Mouse (Mus musculus): ENCODE data around the gene Lum.

The Lum gene

DNA sequence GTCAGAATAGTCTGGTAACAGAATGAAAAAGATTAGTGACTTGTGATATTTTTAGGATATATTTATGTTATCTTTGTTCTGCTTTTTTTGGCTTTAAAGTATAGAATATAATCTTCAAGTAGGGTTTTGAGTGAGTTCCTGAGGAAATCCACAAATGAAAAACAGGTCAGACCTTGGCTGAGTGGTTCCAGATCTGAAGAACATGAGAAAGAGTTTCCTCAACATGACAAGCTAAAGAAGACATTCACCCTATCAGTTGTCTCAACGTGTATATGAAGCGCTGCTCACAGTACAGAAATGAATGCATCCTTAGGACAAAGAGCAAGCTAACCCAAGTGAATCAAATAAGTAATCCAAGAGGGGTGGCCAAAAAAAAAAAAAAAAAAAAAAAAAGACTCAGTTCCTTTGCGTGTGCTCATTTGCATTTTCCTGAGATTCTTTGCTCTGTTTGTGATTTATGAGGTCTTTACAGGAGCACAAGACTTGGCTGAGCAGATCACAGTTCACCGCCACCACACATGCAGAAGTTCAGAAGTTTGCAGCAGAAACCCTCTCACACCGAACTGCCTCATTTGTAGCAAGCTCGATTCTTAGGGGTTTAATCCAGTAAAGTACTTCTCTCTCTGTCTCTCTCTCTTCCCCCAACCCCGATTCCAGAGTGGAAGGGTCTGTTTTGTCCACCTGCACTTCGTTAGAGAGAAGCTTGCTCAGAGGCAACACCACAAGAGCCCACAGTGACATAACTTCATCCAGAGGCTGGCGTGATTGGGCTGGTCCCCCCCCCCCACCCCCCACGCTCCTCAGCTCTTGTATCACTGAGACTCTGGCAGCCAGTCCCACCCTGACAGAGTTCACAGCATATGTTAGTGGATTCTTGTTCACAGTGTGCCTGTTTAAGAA, at the start of gene Lum:
Gene Lum (plus strand): TSS at position 172 of the 900 bp plus-strand sequence.
- DNase-seq (ENCODE audit: low spot score in 2 of 2): no peak

DNA sequence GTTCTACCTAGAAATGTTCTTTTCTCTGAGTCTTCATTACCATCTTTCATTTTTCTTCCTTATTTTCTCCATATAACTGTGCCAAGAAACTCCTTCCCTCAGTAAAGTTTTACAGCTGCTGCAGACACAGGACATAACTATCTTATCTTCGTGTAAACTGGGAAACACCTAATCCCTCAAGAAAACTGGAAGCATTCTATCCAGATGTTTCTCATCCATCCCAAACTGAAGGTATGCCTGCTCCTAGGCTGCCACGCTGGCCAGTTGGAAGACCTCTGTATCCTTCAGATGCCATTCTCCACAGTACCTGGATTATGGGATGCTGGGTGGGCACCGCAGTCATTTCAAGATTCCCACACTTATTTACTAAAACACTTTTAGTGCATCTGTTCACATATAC, 41.6 kb upstream of the Lum start:
- DNase-seq (ENCODE audit: low spot score in 2 of 2): no peak

DNA sequence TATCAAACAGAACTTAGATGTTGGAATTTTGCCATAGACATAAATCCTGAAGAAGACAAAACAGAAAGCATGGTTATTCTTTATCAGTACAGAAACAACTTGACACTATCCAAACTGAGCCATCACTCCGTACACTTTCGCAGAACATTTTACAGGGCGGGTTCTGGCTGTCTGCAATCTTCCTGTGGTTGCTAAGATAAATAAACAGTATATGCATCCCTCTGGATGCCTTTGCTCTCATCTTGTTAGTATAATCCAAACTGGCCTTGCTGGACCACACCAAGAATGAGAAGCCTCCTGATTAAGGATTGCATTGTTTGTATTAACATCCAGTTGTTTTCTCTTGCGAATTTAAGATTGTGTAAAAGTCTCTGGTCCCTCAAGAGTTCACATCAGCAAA, 29.2 kb upstream of the Lum start:
- no peak for DNase-seq (ENCODE audit: low spot score in 2 of 2)

DNA sequence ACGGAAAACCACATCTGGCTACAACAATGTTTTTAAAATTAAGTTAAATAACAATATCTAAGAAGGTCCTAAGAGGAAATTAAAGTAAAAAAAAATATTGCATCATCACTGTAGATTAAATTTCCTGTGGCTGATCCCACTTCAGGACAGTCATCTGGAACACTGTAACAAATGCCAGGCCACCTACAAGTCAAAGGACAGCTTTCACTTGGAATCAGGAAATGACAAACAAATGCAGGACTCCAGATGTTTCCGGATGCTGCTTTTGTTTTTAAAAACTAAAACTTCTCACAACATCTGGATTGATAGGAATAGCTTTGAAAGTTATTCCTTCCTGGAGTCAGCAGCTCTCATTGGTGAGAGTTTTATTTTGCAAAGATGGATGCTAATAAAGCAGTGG, 28.0 kb upstream of the Lum start:
- DNase-seq (ENCODE audit: low spot score in 2 of 2): no peak

DNA sequence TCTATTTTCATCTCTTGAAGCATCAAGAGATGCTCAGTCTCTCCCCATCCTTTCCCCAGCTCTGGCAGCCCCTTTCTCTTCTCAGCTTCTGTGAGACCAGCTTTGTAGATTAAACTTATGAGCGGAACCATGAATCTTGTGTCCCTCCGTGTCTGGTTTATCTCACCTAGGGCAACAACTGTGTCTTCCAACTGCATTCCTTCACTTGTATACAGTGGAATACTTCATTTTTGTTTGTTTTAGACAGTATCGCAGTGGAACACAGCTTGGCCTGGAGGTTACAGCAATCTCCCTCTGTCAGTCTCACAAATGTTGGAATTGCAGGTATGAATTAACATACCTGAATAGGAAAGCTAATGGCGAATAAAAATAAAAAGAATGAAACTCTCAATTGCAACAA, 26.7 kb upstream of the Lum start:
- DNase-seq (ENCODE audit: low spot score in 2 of 2): no peak

DNA sequence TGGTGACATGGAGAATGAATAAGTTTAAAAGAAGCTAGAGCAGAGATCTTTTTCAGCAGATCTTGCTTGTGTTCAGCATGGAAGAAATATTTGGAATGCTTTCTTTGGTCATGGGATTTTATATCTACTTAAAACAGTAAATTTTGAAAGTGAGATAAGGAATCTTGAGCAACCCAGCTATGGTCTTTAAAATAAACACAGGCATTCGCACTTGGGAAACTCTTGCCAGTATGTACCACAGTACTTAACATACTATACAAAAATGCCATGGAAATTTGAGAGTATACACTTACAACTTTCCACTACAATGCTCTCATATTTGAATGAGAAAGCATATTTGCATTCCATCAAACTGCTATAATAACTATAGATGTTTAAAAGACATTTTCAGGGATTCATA, 17.2 kb upstream of the Lum start:
- DNase-seq (ENCODE audit: low spot score in 2 of 2): no peak

DNA sequence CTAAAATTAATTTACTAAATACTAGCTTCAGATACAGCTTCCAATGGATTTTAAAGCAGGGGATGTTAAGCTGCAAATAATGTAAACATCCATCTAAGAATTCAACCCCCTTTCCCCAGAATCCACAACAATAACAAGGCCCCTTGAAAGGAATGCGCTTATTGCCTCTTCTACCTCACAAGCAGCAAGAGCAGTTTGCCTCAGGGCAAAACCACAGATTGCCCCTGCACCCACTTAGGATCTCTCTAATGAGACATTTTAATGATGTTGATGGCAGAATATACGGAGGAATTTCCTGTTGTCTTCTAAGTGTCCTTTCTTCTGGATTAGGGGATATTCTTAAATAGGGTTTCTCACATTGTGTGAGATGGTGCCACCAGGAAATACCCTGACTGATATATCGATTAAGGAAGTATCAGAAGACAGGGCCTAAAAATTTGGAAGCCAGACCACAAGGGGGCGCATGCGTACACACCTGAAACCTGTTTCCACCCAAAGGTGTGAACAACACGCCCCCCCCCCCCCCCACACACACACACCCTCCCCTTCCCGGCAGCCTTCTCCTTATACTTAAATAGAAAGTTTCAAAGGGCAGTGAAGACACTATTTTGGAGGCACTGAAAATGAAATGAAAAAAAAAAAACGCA, 2.7 kb downstream of the Lum start:
- DNase-seq (ENCODE audit: low spot score in 2 of 2): no peak

DNA sequence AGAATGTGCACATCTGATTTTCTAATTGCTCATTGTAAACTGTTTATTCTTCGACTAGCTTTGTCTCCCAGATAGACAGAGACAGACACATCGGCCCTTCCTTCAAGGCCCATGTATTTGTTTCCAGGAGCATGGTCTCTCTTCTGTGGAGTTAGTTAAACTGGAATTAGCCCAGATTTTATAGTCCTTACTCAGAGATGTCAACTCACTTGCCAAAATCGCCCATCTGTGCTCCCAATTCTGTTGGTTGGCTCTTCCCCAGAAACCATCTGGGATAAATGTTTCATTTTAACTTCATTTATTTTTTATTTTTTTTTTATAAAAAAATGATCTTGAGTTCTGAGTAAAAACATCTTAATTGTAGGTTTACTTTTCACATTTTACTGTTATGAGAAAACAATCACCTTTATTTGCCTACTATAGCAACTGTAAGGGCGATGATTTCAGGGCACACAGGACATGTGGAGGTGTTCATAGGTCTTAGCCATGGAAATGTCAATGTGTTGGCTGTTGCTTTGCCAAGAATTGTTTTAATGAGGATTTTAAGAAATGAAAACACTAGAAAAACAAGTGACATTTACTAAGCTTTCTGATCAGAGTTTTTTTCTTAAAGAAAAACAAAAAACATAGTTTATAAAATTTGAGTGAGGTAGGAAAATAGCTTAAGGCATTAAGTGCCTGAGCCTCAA, 17.8 kb downstream of the Lum start:
- no peak for DNase-seq (ENCODE audit: low spot score in 2 of 2)

DNA sequence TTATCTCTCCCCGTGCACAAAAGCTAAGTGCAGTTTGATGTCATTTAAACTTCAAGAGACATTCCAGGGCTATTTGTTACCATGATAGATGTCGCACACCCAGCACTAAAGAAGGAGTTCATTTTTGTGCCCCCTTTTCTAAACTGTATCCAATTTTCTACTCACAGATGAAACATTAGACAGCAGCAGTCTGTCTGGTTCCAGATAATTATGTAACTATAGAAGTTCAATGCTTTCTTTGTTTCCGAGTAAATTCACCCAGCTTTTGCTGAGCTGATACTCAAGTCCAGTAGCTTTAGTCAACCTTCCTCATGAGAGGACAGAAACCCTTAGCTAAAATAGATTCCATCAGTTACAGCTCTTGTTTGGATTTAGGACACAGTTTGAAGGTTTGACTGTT, 19.2 kb downstream of the Lum start:
- no peak for DNase-seq (ENCODE audit: low spot score in 2 of 2)

DNA sequence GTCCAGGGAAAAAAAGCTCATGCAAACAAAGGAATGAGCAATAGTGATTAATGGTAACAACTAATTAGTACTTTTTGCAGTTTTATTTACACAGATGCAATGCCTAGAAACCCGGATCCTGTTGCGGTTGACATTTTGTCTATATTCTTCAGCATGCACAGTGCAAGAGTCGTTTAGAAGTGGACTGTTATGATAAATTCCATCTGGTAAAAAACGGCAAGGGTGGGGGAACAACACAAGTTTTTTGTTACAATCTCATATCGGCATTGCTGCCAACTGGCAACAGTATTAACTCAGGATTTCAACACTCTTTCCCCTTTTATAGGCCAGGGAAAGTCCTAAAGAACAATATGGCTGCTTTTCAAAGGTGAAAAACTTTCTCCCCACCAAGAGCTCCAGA, 22.2 kb downstream of the Lum start:
- no peak for DNase-seq (ENCODE audit: low spot score in 2 of 2)

DNA sequence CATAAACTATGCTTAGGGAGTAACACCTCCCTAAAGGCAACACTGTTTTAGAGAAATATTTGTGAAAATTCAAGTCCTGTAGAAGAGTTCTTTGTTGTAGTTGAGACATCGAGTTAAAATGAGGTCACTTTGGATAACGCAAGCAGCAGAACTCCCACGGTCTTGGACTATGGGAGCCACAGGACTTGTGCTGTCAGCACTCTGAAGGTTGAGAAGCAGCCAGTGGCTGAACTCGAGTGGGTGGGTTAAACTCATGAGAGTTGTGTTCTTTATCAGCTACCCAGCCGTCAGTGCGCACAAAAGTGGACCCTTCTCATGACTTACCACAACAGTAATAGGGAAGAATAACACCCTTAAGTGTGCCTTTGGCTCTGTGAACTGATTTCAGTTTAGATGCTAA, 24.6 kb downstream of the Lum start:
- no peak for DNase-seq (ENCODE audit: low spot score in 2 of 2)

DNA sequence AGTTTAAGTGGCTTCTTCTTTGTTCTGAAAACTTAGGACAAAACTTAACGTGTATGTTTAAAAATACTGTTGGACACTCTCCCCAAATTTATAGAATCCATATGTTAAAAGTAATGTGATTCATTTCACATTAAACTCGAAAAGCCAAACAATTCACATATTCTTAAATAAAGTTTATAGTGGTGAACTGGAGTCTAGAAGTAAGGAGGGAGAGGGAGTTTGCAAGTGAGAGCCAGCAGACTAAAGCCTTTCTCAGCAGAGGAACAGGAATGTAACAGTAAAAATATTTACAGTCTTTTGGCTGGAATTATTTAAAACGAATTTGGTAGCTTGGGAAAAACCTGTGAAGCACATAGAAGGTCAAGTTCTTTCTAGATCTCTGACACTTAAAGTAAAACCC, 26.1 kb downstream of the Lum start:
- no peak for DNase-seq (ENCODE audit: low spot score in 2 of 2)

DNA sequence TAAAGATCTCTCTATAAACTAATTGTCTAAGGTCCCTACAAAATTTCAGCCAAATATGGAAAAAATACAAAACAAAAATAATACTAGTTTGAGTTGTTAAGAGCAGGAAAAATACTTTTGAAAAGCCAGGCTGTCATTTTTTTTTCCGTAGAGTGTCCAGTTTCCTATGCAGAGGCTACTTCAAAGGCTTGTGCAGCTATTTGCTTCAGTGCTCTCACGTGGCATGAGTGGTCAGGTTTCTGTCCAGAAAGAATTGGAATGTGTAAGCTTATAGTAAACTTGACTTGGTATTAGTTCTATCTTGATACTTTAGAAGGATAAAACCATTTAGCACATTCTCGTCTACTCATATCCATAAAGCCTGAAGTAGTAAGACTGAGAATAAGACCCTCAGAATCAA, 26.8 kb downstream of the Lum start:
- no peak for DNase-seq (ENCODE audit: low spot score in 2 of 2)

DNA sequence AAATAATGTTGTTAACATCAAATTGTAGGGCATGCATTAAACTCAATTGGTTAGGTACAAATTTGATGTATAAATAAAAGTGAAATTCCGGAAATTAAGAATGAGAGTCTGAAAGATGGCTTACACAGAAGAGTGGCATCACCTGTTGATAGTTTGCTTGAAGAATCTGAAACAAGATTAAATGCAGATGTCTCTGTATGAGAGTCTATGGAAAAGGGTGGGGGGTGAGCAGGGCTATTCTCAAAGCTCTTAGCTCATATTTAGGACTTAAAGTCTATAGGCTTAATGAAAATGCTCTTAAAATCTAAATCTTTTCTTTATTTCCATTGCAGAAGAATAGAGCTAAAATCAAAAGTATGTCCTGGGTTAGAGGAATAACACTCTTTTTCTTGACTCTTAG, 30.8 kb downstream of the Lum start:
- DNase-seq (ENCODE audit: low spot score in 2 of 2): no peak

DNA sequence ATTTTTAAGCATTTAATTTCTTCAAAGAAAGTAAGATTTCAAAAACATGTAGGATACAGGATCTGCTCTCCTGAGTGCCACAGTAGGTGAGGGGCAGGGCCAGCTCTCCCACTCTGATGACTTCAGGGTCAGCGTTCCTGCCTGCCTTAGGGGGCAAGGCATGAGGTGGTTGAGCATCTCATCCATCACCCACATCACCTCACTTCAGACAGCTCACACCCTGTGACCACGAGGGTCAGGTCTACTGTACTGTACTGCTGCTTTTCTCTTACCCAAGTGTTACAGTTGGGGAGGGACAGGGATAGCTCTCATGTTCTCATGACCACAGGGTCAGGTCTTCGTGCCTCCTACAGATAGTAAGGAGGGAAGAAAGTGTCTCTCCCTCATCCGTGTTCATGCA, 36.8 kb downstream of the Lum start:
- DNase-seq (ENCODE audit: low spot score in 2 of 2): no peak

DNA sequence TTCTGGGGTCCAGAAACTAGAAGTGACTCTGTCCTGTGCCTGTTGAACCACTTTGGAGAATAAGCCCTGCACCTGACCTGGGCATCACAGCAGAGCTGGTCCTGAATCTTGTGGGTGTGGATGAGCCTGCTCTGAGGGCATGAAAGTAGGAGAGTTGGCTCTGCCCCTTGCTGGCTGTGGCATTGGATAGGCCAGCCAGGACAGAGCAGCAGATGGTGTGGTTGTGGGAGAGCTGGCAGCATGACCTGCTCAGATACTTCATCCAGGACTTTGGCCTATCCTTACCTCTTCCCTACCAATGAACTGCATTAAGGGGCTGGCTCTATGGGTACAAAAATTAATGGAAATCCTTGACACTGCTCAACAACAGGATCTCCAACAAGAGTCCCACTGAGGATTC, 38.3 kb downstream of the Lum start:
- DNase-seq (ENCODE audit: low spot score in 2 of 2): no peak

DNA sequence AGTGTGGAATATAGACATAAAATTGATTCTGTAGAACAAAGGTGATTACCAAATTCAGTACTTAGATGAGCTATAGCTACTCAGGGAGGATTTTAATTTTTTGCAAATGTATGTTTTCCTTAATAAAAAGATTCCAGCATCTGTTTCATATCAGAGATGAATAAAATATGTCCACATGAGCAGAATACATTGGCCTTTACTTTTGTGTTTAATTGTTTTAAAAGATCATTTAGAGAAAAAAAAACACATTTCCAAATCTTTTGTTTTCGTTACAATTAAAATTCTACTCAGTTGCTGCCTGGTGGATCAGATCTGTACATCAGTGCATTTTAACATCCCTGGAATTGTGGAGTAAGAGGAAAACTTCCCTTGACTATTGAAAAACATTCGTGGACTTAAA, 41.7 kb downstream of the Lum start, which contains the start of gene Kera:
Gene Kera (plus strand): TSS at position 301 of the 400 bp plus-strand sequence.
- no peak for DNase-seq (ENCODE audit: low spot score in 2 of 2)
